8 mouse cellular contexts compared by ENCODE assay signal in the genomic region with DNA sequence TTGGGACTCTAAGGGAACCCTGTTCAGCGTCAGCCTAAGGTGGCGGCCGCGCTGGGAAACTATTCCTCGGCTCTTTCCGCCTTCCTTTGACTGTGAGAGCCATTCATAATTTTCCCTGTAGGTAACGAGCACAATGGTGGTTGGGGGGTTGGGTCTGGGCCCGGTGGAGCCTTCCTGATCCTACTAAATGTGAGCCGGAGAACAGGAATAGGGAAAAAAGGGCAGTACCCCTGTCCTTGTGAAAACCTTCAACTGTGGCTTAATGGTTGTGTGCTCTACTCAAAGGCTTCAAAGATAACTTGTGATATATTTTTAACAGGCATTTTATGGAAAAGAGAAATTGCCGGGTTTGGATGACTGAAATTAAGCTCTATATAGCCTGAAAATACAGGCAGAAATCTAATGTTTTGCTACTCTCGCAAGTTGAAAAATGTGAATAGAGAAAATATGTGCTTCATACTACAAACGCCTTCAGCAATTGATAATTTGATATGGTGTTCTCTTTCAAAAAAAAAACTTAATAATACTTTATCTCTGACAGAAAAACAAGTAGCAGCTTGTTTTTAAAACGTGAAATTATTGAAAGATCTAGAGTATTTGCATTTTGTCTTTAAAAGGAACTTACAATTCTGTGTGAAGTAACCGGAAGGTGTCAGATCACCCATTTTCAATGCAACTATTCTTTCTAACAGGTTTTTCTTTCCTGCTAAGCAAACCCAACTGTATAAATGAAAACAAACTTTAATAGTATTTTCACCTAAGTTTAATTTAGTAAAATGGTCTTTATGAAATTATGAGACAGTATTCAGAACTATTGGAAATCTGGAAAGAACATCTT. TPM values are rescaled to one million over a fixed set of nuclear protein-coding genes. Genes with fewer than 3 reads are reported as not detected.
A peak's percentile ranks its signal among the peaks of the same experiment; 100 is the strongest.
DNase-seq lines count a peak whose midpoint lies in the region; ATAC-seq lines count a peak whose summit lies in the region.

No protein-coding gene starts in this region.

- peak overlapping the region; percentile 99 for H3K4me3 ChIP-seq in forebrain, embryonic 10.5 days
- peak overlapping the region; percentile 99 for H3K4me3 ChIP-seq in limb, embryonic 10.5 days
- peak overlapping the region; percentile 91 for H3K4me3 ChIP-seq in stomach, embryonic 15.5 days (replicated peaks)

- 1% methylated on average over 14 of the region's 14 CpGs for WGBS in forebrain, embryonic 10.5 days
- 2% methylated on average over 14 of the region's 14 CpGs for WGBS in limb, embryonic 10.5 days
- 3% methylated on average over 14 of the region's 14 CpGs for WGBS in stomach, embryonic 15.5 days

- H3K9ac ChIP-seq in stomach, embryonic 15.5 days = peak overlapping the region; percentile 13; the same call in 1 of the 2 replicates

- peak overlapping the region; percentile 84 for H3K4me2 ChIP-seq in stomach, embryonic 15.5 days

- H3K27ac ChIP-seq in forebrain, embryonic 10.5 days = peak overlapping the region; percentile 100
- H3K27ac ChIP-seq in limb, embryonic 10.5 days = peak overlapping the region; percentile 99
- peak overlapping the region; percentile 100 for H3K27ac ChIP-seq in stomach, embryonic 15.5 days

- DNase-seq in ovary, postnatal 36 days (ENCODE audit: low spot score) = peak; percentile 16
- DNase-seq in ovary, postnatal 14 days (ENCODE audit: low spot score) = no peak
- DNase-seq in forebrain, embryonic 10.5 days (ENCODE audit: extremely low spot score, low spot score) = no peak
- no peak for DNase-seq in limb, embryonic 10.5 days (ENCODE audit: low spot score)
- DNase-seq in gastrocnemius, postnatal 36 days = no peak
- no peak for DNase-seq in thymus, postnatal 0 days (ENCODE audit: low spot score)

- no peaks in the 10 kb centered on the region for H3K36me3 ChIP-seq in forebrain, embryonic 10.5 days (replicated peaks)
- no peaks in the 10 kb centered on the region for H3K36me3 ChIP-seq in limb, embryonic 10.5 days
- H3K36me3 ChIP-seq in stomach, embryonic 15.5 days = no peaks in the 10 kb centered on the region

- peak; percentile 1; the same call in 1 of the 2 replicates for ATAC-seq in stomach, embryonic 15.5 days (ENCODE audit: insufficient read depth, low FRiP score, low read depth)
- ATAC-seq in monocyte, adult 5-6 weeks (replicated peaks; ENCODE audit: insufficient number of reproducible peaks, low FRiP score, low TSS enrichment, poor library complexity, severe bottlenecking) = no peak

- H3K9me3 ChIP-seq in forebrain, embryonic 10.5 days = no peaks in the 10 kb centered on the region
- no peaks in the 10 kb centered on the region for H3K9me3 ChIP-seq in limb, embryonic 10.5 days (replicated peaks)
- no peaks in the 10 kb centered on the region for H3K9me3 ChIP-seq in stomach, embryonic 15.5 days

- no peaks in the 10 kb centered on the region for H3K27me3 ChIP-seq in forebrain, embryonic 10.5 days (ENCODE audit: poor library complexity, severe bottlenecking)
- H3K27me3 ChIP-seq in limb, embryonic 10.5 days (ENCODE audit: low read depth, poor library complexity, severe bottlenecking) = no peaks in the 10 kb centered on the region
- H3K27me3 ChIP-seq in stomach, embryonic 15.5 days (replicated peaks) = no peaks in the 10 kb centered on the region

- peaks cover 48% of the 10 kb centered on the region for H3K4me1 ChIP-seq in forebrain, embryonic 10.5 days
- peaks cover 27% of the 10 kb centered on the region for H3K4me1 ChIP-seq in limb, embryonic 10.5 days
- H3K4me1 ChIP-seq in stomach, embryonic 15.5 days = peaks cover 12% of the 10 kb centered on the region

- intact Hi-C loops in gastrocnemius, postnatal 36 days (cut with DNase I) = loop anchor here (5.0 kb wide), 1 partner anchor 1961 kb away; no protein-coding TSS in a partner anchor

RNA-seq across cellular contexts. Expression of gene Igf2bp3, which starts 1.2 kb away (rescaled TPM):
- polyA plus RNA-seq in forebrain, embryonic 10.5 days (2016; fragmentation: Nextera tagmentation; extraction: Ambion mirVana) = 128 and 141 TPM in 2 replicates
- polyA plus RNA-seq in limb, embryonic 10.5 days (2016; fragmentation: Nextera tagmentation; extraction: Ambion mirVana) = 148 and 149 TPM in 2 replicates
- polyA plus RNA-seq in stomach, embryonic 15.5 days (2015; fragmentation: Nextera tagmentation; extraction: Ambion mirVana) = 64.3 and 72.4 TPM in 2 replicates
- total RNA-seq in gastrocnemius, postnatal 36 days (2021) = under 1 TPM; 0.08 to 0.20 TPM
- 0.19 to 0.29 TPM in 2 of 3 replicates, not detected in the other for total RNA-seq in monocyte, adult 5-6 weeks (2017)
- 59.2 and 71.3 TPM in 2 replicates for polyA plus RNA-seq in thymus, postnatal 0 days (2015; fragmentation: Nextera tagmentation; extraction: Ambion mirVana)

RNA-seq across cellular contexts. Expression of gene Tra2a, which starts 47.9 kb away (rescaled TPM):
- 126 and 127 TPM in 2 replicates for polyA plus RNA-seq in forebrain, embryonic 10.5 days (2016; fragmentation: Nextera tagmentation; extraction: Ambion mirVana)
- polyA plus RNA-seq in limb, embryonic 10.5 days (2016; fragmentation: Nextera tagmentation; extraction: Ambion mirVana) = 126 and 128 TPM in 2 replicates
- 92.7 and 95.4 TPM in 2 replicates for polyA plus RNA-seq in stomach, embryonic 15.5 days (2015; fragmentation: Nextera tagmentation; extraction: Ambion mirVana)
- 10 to 100 TPM; 13.4 to 16.7 TPM for total RNA-seq in gastrocnemius, postnatal 36 days (2021)
- total RNA-seq in monocyte, adult 5-6 weeks (2017) = 185 to 235 TPM (median 209 TPM) in 3 replicates
- 90.5 and 99.0 TPM in 2 replicates for polyA plus RNA-seq in thymus, postnatal 0 days (2015; fragmentation: Nextera tagmentation; extraction: Ambion mirVana)
